Mouse (Mus musculus): Measurements from ENCODE around the gene Dock1.

- no peak for TF ChIP-seq CTCF (conservative IDR thresholded peaks at IDR 0.05; ENCODE audit: insufficient read depth, insufficient read length, low read depth, low read length)
- TF ChIP-seq POLR2A (IDR thresholded peaks at IDR 0.05; ENCODE audit: low read depth, low read length) = no peak
These were observed 42.5 kb upstream of the Dock1 start for GRCm38 (mm10) chr7:134627906-134628305.
